Mouse (Mus musculus) liver, embryonic 13.5 days (tissue): Measurements from ENCODE around the gene Nav3. TPM values are rescaled to one million over a fixed set of nuclear protein-coding genes. Genes with fewer than 3 reads are reported as not detected.

Experiments
- ATAC-seq: fragments of 200-750 bp; cut with Nextera tagmentation; 2 replicates; pipeline ENCODE4 v1.8.0; 2017; ENCODE audit warnings: low read depth, mild to moderate bottlenecking, moderate number of reproducible peaks, moderate library complexity
- DNase-seq: peaks from one replicate; pipeline ENCODE4 v3.0.0; 2022
- H3K27ac ChIP-seq: fragments of 300-500 bp; sonication (generic); 2 replicates; pipeline ENCODE4 v1.5.1; 2015; ENCODE audit warnings: moderate library complexity, mild to moderate bottlenecking, inconsistent platforms
- H3K27me3 ChIP-seq: fragments of 300-500 bp; sonication (generic); 2 replicates; pipeline ENCODE4 v1.6.1; 2015; ENCODE audit warnings: mild to moderate bottlenecking, inconsistent platforms
- H3K36me3 ChIP-seq: fragments of 300-500 bp; sonication (generic); 2 replicates; pipeline ENCODE4 v1.6.1; 2015; ENCODE audit warnings: mild to moderate bottlenecking, inconsistent platforms
- H3K4me1 ChIP-seq: fragments of 300-500 bp; sonication (generic); replicated peaks from 2 replicates; pipeline ENCODE4 v1.6.1; 2015; ENCODE audit warnings: inconsistent platforms
- H3K4me2 ChIP-seq: fragments of 300-500 bp; sonication (generic); 2 replicates; pipeline ENCODE4 v1.6.1; 2015; ENCODE audit warnings: inconsistent platforms, mild to moderate bottlenecking, moderate library complexity
- H3K4me3 ChIP-seq: fragments of 300-500 bp; sonication (generic); replicated peaks from 2 replicates; pipeline ENCODE4 v1.5.1; 2015; ENCODE audit warnings: mild to moderate bottlenecking, inconsistent platforms
- H3K9ac ChIP-seq: fragments of 300-500 bp; sonication (generic); 2 replicates; pipeline ENCODE4 v1.6.1; 2015; ENCODE audit warnings: mild to moderate bottlenecking, inconsistent platforms
- H3K9me3 ChIP-seq: fragments of 300-500 bp; sonication (generic); replicated peaks from 2 replicates; pipeline ENCODE4 v1.6.1; 2016; ENCODE audit warnings: inconsistent platforms
- WGBS: fragments of 180-500 bp; shearing (Covaris S2); methylation state at CpG from one replicate; pipeline ENCODE4 v1.1.7; 2015; ENCODE audit not compliant: insufficient replicate concordance; 5-methylcytosine and 5-hydroxymethylcytosine counted together
- polyA plus RNA-seq: library from polyadenylated mRNA; unstranded; fragments of >200 nt; fragmentation: Nextera tagmentation; extraction: Ambion mirVana; gene quantifications from 2 replicates; pipeline ENCODE4 v1.2.1, GENCODE M21; 2015

The Nav3 gene
- polyA plus RNA-seq, 1 experiment from 2014 or later: 0.41 TPM

GRCm38 (mm10) chr10:110175874-110176273 lies 280.1 kb downstream of the Nav3 start:
- H3K27ac ChIP-seq: no peak overlapping the region
- no peaks in the 10 kb centered on the region for H3K36me3 ChIP-seq
- H3K27me3 ChIP-seq: no peaks in the 10 kb centered on the region
- no peaks in the 10 kb centered on the region for H3K9me3 ChIP-seq
- DNase-seq: no peak
- no peak overlapping the region for H3K4me3 ChIP-seq
- 76% methylated on average over 5 of the region's 5 CpGs for WGBS
- no peaks in the 10 kb centered on the region for H3K4me1 ChIP-seq
- no peak for ATAC-seq
- no peak overlapping the region for H3K4me2 ChIP-seq
- no peak overlapping the region for H3K9ac ChIP-seq

- ATAC-seq (no peak), DNase-seq (no peak)
- no peak overlapping the region for H3K27ac ChIP-seq
- H3K4me3 ChIP-seq: no peak overlapping the region
- H3K4me2 ChIP-seq: no peak overlapping the region
- H3K27me3 ChIP-seq: no peaks in the 10 kb centered on the region
- no peaks in the 10 kb centered on the region for H3K36me3 ChIP-seq
- H3K9ac ChIP-seq: no peak overlapping the region
- no peaks in the 10 kb centered on the region for H3K4me1 ChIP-seq
- H3K9me3 ChIP-seq: no peaks in the 10 kb centered on the region
- 72% methylated on average over 6 of the region's 6 CpGs for WGBS
These were observed 286.6 kb downstream of the Nav3 start for GRCm38 (mm10) chr10:110169416-110169815.

- ATAC-seq: no peak
- H3K4me1 ChIP-seq: no peaks in the 10 kb centered on the region
- WGBS: 64% methylated on average over 2 of the region's 2 CpGs
These were observed 287.1 kb downstream of the Nav3 start for GRCm38 (mm10) chr10:110168892-110169291.

GRCm38 (mm10) chr10:110162596-110162995 lies 293.4 kb downstream of the Nav3 start:
- no peaks in the 10 kb centered on the region for H3K36me3 ChIP-seq
- H3K9me3 ChIP-seq: no peaks in the 10 kb centered on the region
- H3K4me1 ChIP-seq: no peaks in the 10 kb centered on the region
- no peaks in the 10 kb centered on the region for H3K27me3 ChIP-seq
- ATAC-seq (no peak), DNase-seq (no peak)
- H3K27ac ChIP-seq: no peak overlapping the region
- H3K9ac ChIP-seq: no peak overlapping the region
- H3K4me2 ChIP-seq: no peak overlapping the region
- no peak overlapping the region for H3K4me3 ChIP-seq

More at GRCm38 (mm10) chr10:110168892-110169291, 287.1 kb downstream of the Nav3 start:
- no peak overlapping the region for H3K9ac ChIP-seq
- no peaks in the 10 kb centered on the region for H3K36me3 ChIP-seq
- DNase-seq: no peak
- H3K4me3 ChIP-seq: no peak overlapping the region
- no peaks in the 10 kb centered on the region for H3K9me3 ChIP-seq
- no peak overlapping the region for H3K27ac ChIP-seq
- no peak overlapping the region for H3K4me2 ChIP-seq
- H3K27me3 ChIP-seq: no peaks in the 10 kb centered on the region

GRCm38 (mm10) chr10:110160894-110161293 lies 295.1 kb downstream of the Nav3 start:
- H3K4me3 ChIP-seq: no peak overlapping the region
- H3K36me3 ChIP-seq: no peaks in the 10 kb centered on the region
- no peak overlapping the region for H3K27ac ChIP-seq
- ATAC-seq: no peak
- no peak for DNase-seq
- no peak overlapping the region for H3K4me2 ChIP-seq
- no peaks in the 10 kb centered on the region for H3K9me3 ChIP-seq
- H3K27me3 ChIP-seq: no peaks in the 10 kb centered on the region
- H3K9ac ChIP-seq: no peak overlapping the region
- 54% methylated on average over 5 of the region's 5 CpGs for WGBS
- H3K4me1 ChIP-seq: no peaks in the 10 kb centered on the region

GRCm38 (mm10) chr10:110159548-110159947 lies 296.5 kb downstream of the Nav3 start:
- Histone ChIP-seq H3K9me3 (no peaks in the 10 kb centered on the region), H3K36me3 (no peaks in the 10 kb centered on the region), H3K27me3 (no peaks in the 10 kb centered on the region), H3K9ac (no peak overlapping the region), H3K27ac (no peak overlapping the region), H3K4me1 (no peaks in the 10 kb centered on the region), H3K4me2 (no peak overlapping the region), H3K4me3 (no peak overlapping the region)
- DNase-seq (no peak), ATAC-seq (no peak)
- 33% methylated on average over 1 of the region's 1 CpGs for WGBS

GRCm38 (mm10) chr10:110158122-110158521 lies 297.9 kb downstream of the Nav3 start:
- WGBS: 45% methylated on average over 3 of the region's 3 CpGs
- Histone ChIP-seq H3K4me2 (no peak overlapping the region), H3K36me3 (no peaks in the 10 kb centered on the region), H3K27me3 (no peaks in the 10 kb centered on the region), H3K4me1 (no peaks in the 10 kb centered on the region), H3K4me3 (no peak overlapping the region), H3K27ac (no peak overlapping the region), H3K9me3 (no peaks in the 10 kb centered on the region), H3K9ac (no peak overlapping the region)
- ATAC-seq (no peak), DNase-seq (no peak)

GRCm38 (mm10) chr10:110156412-110156811 lies 299.6 kb downstream of the Nav3 start:
- no peak for DNase-seq
- WGBS: 23% methylated on average over 1 of the region's 1 CpGs

GRCm38 (mm10) chr10:110155494-110155893 lies 300.5 kb downstream of the Nav3 start:
- DNase-seq (no peak), ATAC-seq (no peak)
- Histone ChIP-seq H3K9ac (no peak overlapping the region), H3K36me3 (no peaks in the 10 kb centered on the region), H3K9me3 (no peaks in the 10 kb centered on the region), H3K4me2 (no peak overlapping the region), H3K4me3 (no peak overlapping the region), H3K27me3 (no peaks in the 10 kb centered on the region), H3K27ac (no peak overlapping the region), H3K4me1 (no peaks in the 10 kb centered on the region)
- 39% methylated on average over 2 of the region's 2 CpGs for WGBS

More at GRCm38 (mm10) chr10:110156412-110156811, 299.6 kb downstream of the Nav3 start:
- Histone ChIP-seq H3K4me3 (no peak overlapping the region), H3K9me3 (no peaks in the 10 kb centered on the region), H3K4me2 (no peak overlapping the region), H3K4me1 (no peaks in the 10 kb centered on the region), H3K27ac (no peak overlapping the region), H3K27me3 (no peaks in the 10 kb centered on the region), H3K9ac (no peak overlapping the region), H3K36me3 (no peaks in the 10 kb centered on the region)
- ATAC-seq: no peak

GRCm38 (mm10) chr10:110154873-110155237 lies 301.1 kb downstream of the Nav3 start:
- no peaks in the 10 kb centered on the region for H3K36me3 ChIP-seq
- no peak overlapping the region for H3K4me3 ChIP-seq
- H3K9me3 ChIP-seq: no peaks in the 10 kb centered on the region
- no peaks in the 10 kb centered on the region for H3K27me3 ChIP-seq
- WGBS: 63% methylated on average over 1 of the region's 1 CpGs
- no peaks in the 10 kb centered on the region for H3K4me1 ChIP-seq
- DNase-seq (no peak), ATAC-seq (no peak)
- no peak overlapping the region for H3K9ac ChIP-seq
- H3K4me2 ChIP-seq: no peak overlapping the region
- H3K27ac ChIP-seq: no peak overlapping the region

GRCm38 (mm10) chr10:110154001-110154872 lies 301.8 kb downstream of the Nav3 start:
- no peaks in the 10 kb centered on the region for H3K4me1 ChIP-seq
- no peaks in the 10 kb centered on the region for H3K9me3 ChIP-seq
- no peak overlapping the region for H3K4me3 ChIP-seq
- ATAC-seq: no peak
- WGBS: 66% methylated on average over 6 of the region's 6 CpGs
- H3K36me3 ChIP-seq: no peaks in the 10 kb centered on the region
- no peak overlapping the region for H3K9ac ChIP-seq
- H3K4me2 ChIP-seq: no peak overlapping the region
- no peak overlapping the region for H3K27ac ChIP-seq
- DNase-seq: no peak
- H3K27me3 ChIP-seq: no peaks in the 10 kb centered on the region

- no peak overlapping the region for H3K9ac ChIP-seq
- no peaks in the 10 kb centered on the region for H3K9me3 ChIP-seq
- H3K4me2 ChIP-seq: no peak overlapping the region
- H3K27me3 ChIP-seq: no peaks in the 10 kb centered on the region
- ATAC-seq (no peak), DNase-seq (no peak)
- H3K36me3 ChIP-seq: no peaks in the 10 kb centered on the region
- no peak overlapping the region for H3K27ac ChIP-seq
- no peaks in the 10 kb centered on the region for H3K4me1 ChIP-seq
- no peak overlapping the region for H3K4me3 ChIP-seq
These were observed 335.4 kb downstream of the Nav3 start for GRCm38 (mm10) chr10:110120572-110120971.
